Mouse (Mus musculus): Measurements from ENCODE around the gene Clip3. TPM values are rescaled to one million over a fixed set of nuclear protein-coding genes. Genes with fewer than 3 reads are reported as not detected.

Clip3 gene
- polyA plus RNA-seq (2021), result 78.3 TPM

GRCm38 (mm10) chr7:30291215-30292131 is at the start of gene Clip3:
Gene Clip3 (plus strand): TSS chr7:30291728.
- CTCF ChIA-PET, result interaction anchor here (1.2 to 2.0 kb wide), 2 partner anchors 9 to 10 kb away, joined by 3 to 7 read pairs; no protein-coding TSS in a partner anchor
- ATAC-seq (peak; percentile 32), DNase-seq (ENCODE audit: low read depth, low spot score) (no peak)
- no peak for TF ChIP-seq CTCF (IDR thresholded peaks at IDR 0.05)
- H3K27me3 ChIP-seq, result no peaks in the 10 kb centered on the region
- in situ Hi-C loops (cut with MboI; ENCODE audit: low pct_unique_long_range_greater_than_20kb), result no loop called here
- POLR2A ChIA-PET, result no interaction called here

GRCm38 (mm10) chr7:30251956-30252954 is 39.3 kb upstream of the Clip3 start:
- no peak for DNase-seq (ENCODE audit: low read depth, low spot score)
- ChIA-PET CTCF (interaction anchor here (1.7 kb wide), 1 partner anchor 22 kb away, joined by 4 read pairs; no protein-coding TSS in a partner anchor), POLR2A (no interaction called here)
- in situ Hi-C loops (cut with MboI; ENCODE audit: low pct_unique_long_range_greater_than_20kb), result no loop called here
- no peak for TF ChIP-seq CTCF (IDR thresholded peaks at IDR 0.05)
- no peak for ATAC-seq
- no peaks in the 10 kb centered on the region for H3K27me3 ChIP-seq

- in situ Hi-C loops (cut with MboI; ENCODE audit: low pct_unique_long_range_greater_than_20kb), result no loop called here
- CTCF ChIA-PET, result interaction anchor here (1.6 kb wide), 1 partner anchor 10 kb away, joined by 4 read pairs; no protein-coding TSS in a partner anchor
- H3K27me3 ChIP-seq, result no peaks in the 10 kb centered on the region
- DNase-seq (ENCODE audit: low read depth, low spot score) (no peak), ATAC-seq (no peak)
- POLR2A ChIA-PET, result no interaction called here
- no peak for TF ChIP-seq CTCF (IDR thresholded peaks at IDR 0.05)
These were observed 26.5 kb upstream of the Clip3 start for GRCm38 (mm10) chr7:30265041-30265440.

- POLR2A ChIA-PET, result no interaction called here
- DNase-seq (ENCODE audit: low read depth, low spot score) (no peak), ATAC-seq (no peak)
- no peak for TF ChIP-seq CTCF (IDR thresholded peaks at IDR 0.05)
- in situ Hi-C loops (cut with MboI; ENCODE audit: low pct_unique_long_range_greater_than_20kb), result no loop called here
- no peaks in the 10 kb centered on the region for H3K27me3 ChIP-seq
- CTCF ChIA-PET, result interaction anchor here (1.6 kb wide), 1 partner anchor 9 kb away, joined by 4 read pairs; no protein-coding TSS in a partner anchor
These were observed 26.0 kb upstream of the Clip3 start for GRCm38 (mm10) chr7:30265531-30265930.

GRCm38 (mm10) chr7:30265935-30266334 is 25.6 kb upstream of the Clip3 start:
- ATAC-seq (no peak), DNase-seq (ENCODE audit: low read depth, low spot score) (no peak)
- in situ Hi-C loops (cut with MboI; ENCODE audit: low pct_unique_long_range_greater_than_20kb), result no loop called here
- TF ChIP-seq CTCF (IDR thresholded peaks at IDR 0.05), result no peak
- H3K27me3 ChIP-seq, result no peaks in the 10 kb centered on the region
- ChIA-PET CTCF (interaction anchor here (1.6 kb wide), 1 partner anchor 9 kb away, joined by 4 read pairs; no protein-coding TSS in a partner anchor), POLR2A (no interaction called here)

- ATAC-seq (no peak), DNase-seq (ENCODE audit: low read depth, low spot score) (no peak)
- ChIA-PET CTCF (no interaction called here), POLR2A (interaction anchor here (1.1 kb wide), 1 partner anchor 9 kb away, joined by 3 read pairs; no protein-coding TSS in a partner anchor)
- H3K27me3 ChIP-seq, result no peaks in the 10 kb centered on the region
- in situ Hi-C loops (cut with MboI; ENCODE audit: low pct_unique_long_range_greater_than_20kb), result no loop called here
- no peak for TF ChIP-seq CTCF (IDR thresholded peaks at IDR 0.05)
These were observed 24.7 kb upstream of the Clip3 start for GRCm38 (mm10) chr7:30266780-30267179.

GRCm38 (mm10) chr7:30269641-30270040 is 21.9 kb upstream of the Clip3 start:
- in situ Hi-C loops (cut with MboI; ENCODE audit: low pct_unique_long_range_greater_than_20kb), result no loop called here
- DNase-seq (ENCODE audit: low read depth, low spot score), result no peak
- POLR2A ChIA-PET, result no interaction called here

GRCm38 (mm10) chr7:30274383-30274782 is 17.1 kb upstream of the Clip3 start:
- ATAC-seq, result no peak
- no peak for TF ChIP-seq CTCF (IDR thresholded peaks at IDR 0.05)
- ChIA-PET CTCF (interaction anchor here (1.1 to 4.3 kb wide), 4 partner anchors 9 to 26 kb away, joined by 4 to 12 read pairs (median 6); no protein-coding TSS in a partner anchor), POLR2A (no interaction called here)
- no peaks in the 10 kb centered on the region for H3K27me3 ChIP-seq
- in situ Hi-C loops (cut with MboI; ENCODE audit: low pct_unique_long_range_greater_than_20kb), result no loop called here
- no peak for DNase-seq (ENCODE audit: low read depth, low spot score)

More at GRCm38 (mm10) chr7:30269641-30270040, 21.9 kb upstream of the Clip3 start:
- CTCF ChIA-PET, result no interaction called here
- no peaks in the 10 kb centered on the region for H3K27me3 ChIP-seq
- ATAC-seq, result no peak
- no peak for TF ChIP-seq CTCF (IDR thresholded peaks at IDR 0.05)

- CTCF ChIA-PET, result interaction anchor here (0.8 kb wide), 1 partner anchor 10 kb away, joined by 3 read pairs; no protein-coding TSS in a partner anchor
- TF ChIP-seq CTCF (IDR thresholded peaks at IDR 0.05), result no peak
- in situ Hi-C loops (cut with MboI; ENCODE audit: low pct_unique_long_range_greater_than_20kb), result no loop called here
- POLR2A ChIA-PET, result no interaction called here
- DNase-seq (ENCODE audit: low read depth, low spot score) (no peak), ATAC-seq (no peak)
- no peaks in the 10 kb centered on the region for H3K27me3 ChIP-seq
These were observed 12.6 kb upstream of the Clip3 start for GRCm38 (mm10) chr7:30278911-30279310.

GRCm38 (mm10) chr7:30279536-30279935 is 12.0 kb upstream of the Clip3 start:
- in situ Hi-C loops (cut with MboI; ENCODE audit: low pct_unique_long_range_greater_than_20kb), result no loop called here
- ChIA-PET CTCF (interaction anchor here (1.5 kb wide), 1 partner anchor 21 kb away, joined by 4 read pairs; no protein-coding TSS in a partner anchor), POLR2A (no interaction called here)
- TF ChIP-seq CTCF (IDR thresholded peaks at IDR 0.05), result no peak
- H3K27me3 ChIP-seq, result no peaks in the 10 kb centered on the region
- DNase-seq (ENCODE audit: low read depth, low spot score) (no peak), ATAC-seq (peak; percentile 42)
